Mouse (Mus musculus) hindbrain, embryonic 13.5 days (tissue): ENCODE data around the gene Timeless. TPM values are rescaled to one million over a fixed set of nuclear protein-coding genes. Genes with fewer than 3 reads are reported as not detected.
A peak's percentile ranks its signal among the peaks of the same experiment; 100 is the strongest.

Source experiments
- ATAC-seq: fragments of 200-750 bp; cut with Nextera tagmentation; 2 replicates; pipeline ENCODE4 v1.8.0; 2017; ENCODE audit warnings: moderate TSS enrichment; ENCODE audit not compliant: low FRiP score
- H3K27ac ChIP-seq: fragments of 300-500 bp; sonication (generic); 2 replicates; pipeline ENCODE4 v1.5.1; 2015; ENCODE audit warnings: inconsistent platforms, mild to moderate bottlenecking, moderate library complexity
- H3K27me3 ChIP-seq: fragments of 300-500 bp; sonication (generic); 2 replicates; pipeline ENCODE4 v1.6.1; 2015; ENCODE audit warnings: mild to moderate bottlenecking, inconsistent platforms
- H3K36me3 ChIP-seq: fragments of 300-500 bp; sonication (generic); 2 replicates; pipeline ENCODE4 v1.6.1; 2015; ENCODE audit warnings: mild to moderate bottlenecking, inconsistent platforms
- H3K4me1 ChIP-seq: fragments of 300-500 bp; sonication (generic); replicated peaks from 2 replicates; pipeline ENCODE4 v1.6.1; 2015; ENCODE audit warnings: inconsistent platforms
- H3K4me2 ChIP-seq: fragments of 300-500 bp; sonication (generic); 2 replicates; pipeline ENCODE4 v1.6.1; 2015; ENCODE audit warnings: inconsistent platforms, mild to moderate bottlenecking, moderate library complexity
- H3K4me3 ChIP-seq: fragments of 300-500 bp; sonication (generic); 2 replicates; pipeline ENCODE4 v1.5.1; 2015; ENCODE audit warnings: mild to moderate bottlenecking, inconsistent platforms
- H3K9ac ChIP-seq: fragments of 300-500 bp; sonication (generic); 2 replicates; pipeline ENCODE4 v1.6.1; 2015; ENCODE audit warnings: mild to moderate bottlenecking, inconsistent platforms
- H3K9me3 ChIP-seq: fragments of 300-500 bp; sonication (generic); 2 replicates; pipeline ENCODE4 v1.6.1; 2016; ENCODE audit warnings: inconsistent platforms
- WGBS: fragments of 180-500 bp; shearing (Covaris S2); methylation state at CpG from one replicate; pipeline ENCODE4 v1.1.7; 2015; 5-methylcytosine and 5-hydroxymethylcytosine counted together
- polyA plus RNA-seq: library from polyadenylated mRNA; unstranded; fragments of >200 nt; fragmentation: Nextera tagmentation; extraction: Ambion mirVana; gene quantifications from 2 replicates; pipeline ENCODE4 v1.2.1, GENCODE M21; 2015

Timeless gene
- polyA plus RNA-seq, 1 experiment from 2014 or later, result 24.6 TPM

DNA sequence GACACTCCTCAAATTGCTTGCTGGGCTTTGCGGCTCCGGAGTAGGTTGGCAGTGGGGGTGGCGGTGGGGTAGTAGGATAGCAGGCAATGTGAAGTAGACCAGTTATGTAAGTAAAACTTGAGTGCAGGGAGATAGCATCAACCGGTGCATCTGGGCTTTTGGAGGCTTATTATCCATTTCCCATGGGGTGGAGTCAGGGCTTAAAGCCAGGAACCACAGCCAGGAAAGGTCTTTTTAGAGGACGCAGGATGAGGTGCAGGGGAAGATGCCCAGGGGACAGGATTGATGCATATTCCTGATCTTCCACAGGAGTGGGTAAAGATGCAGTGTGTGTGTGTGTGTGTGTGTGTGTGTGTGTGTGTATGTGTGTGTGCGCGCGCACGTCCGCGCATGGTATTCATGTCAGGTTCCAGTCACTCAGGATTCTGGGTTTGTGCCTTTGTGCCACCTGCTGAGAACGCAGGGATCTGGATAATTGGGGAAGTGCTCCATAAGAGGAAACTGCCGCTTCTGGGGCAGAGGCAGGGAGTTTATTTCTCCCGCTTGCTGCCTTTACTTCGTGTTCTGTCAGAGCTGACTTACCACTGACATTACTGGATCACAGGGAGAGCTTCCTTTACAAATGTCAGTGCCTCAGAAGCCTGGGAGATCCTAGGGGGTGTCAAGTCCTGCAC, 6.1 kb downstream of the Timeless start:
- 73% methylated on average over 15 of the region's 15 CpGs for WGBS
- no peak overlapping the region for H3K4me2 ChIP-seq
- H3K4me1 ChIP-seq, result peaks cover 5% of the 10 kb centered on the region; the same call in 1 of the 2 replicates
- no peaks in the 10 kb centered on the region for H3K27me3 ChIP-seq
- ATAC-seq, result no peak
- H3K27ac ChIP-seq, result no peak overlapping the region
- H3K36me3 ChIP-seq, result peaks cover 22% of the 10 kb centered on the region
- no peak overlapping the region for H3K4me3 ChIP-seq
- H3K9ac ChIP-seq, result no peak overlapping the region
- no peaks in the 10 kb centered on the region for H3K9me3 ChIP-seq

DNA sequence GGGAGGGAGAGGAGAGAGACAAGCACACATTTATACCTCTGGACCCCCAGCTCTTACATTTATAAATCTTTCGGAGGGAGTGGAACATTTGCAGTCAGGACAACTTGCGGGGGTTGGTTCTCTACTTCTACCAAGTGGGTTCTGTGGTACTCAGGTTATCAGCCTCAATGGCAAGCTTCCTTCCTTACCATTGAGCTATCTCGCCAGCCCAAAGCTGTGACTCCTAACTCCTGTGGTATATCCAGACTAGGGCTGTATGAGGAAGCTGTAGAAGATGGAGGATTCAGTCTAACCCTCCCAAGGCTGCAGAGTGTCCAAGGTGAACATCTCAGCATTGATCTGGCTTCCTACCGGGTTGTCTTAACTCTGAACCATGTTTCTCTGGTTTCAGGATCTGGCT, 7.3 kb downstream of the Timeless start:
- 96% methylated on average over 4 of the region's 4 CpGs for WGBS
- 0 out of 2 replicates have a peak, but pooled peaks cover 3% of the 10 kb centered on the region for H3K4me1 ChIP-seq
- H3K36me3 ChIP-seq, result peaks cover 32% of the 10 kb centered on the region
- H3K4me3 ChIP-seq, result no peak overlapping the region
- H3K9ac ChIP-seq, result no peak overlapping the region
- H3K9me3 ChIP-seq, result no peaks in the 10 kb centered on the region
- H3K27me3 ChIP-seq, result no peaks in the 10 kb centered on the region
- no peak for ATAC-seq
- H3K4me2 ChIP-seq, result no peak overlapping the region
- H3K27ac ChIP-seq, result no peak overlapping the region

DNA sequence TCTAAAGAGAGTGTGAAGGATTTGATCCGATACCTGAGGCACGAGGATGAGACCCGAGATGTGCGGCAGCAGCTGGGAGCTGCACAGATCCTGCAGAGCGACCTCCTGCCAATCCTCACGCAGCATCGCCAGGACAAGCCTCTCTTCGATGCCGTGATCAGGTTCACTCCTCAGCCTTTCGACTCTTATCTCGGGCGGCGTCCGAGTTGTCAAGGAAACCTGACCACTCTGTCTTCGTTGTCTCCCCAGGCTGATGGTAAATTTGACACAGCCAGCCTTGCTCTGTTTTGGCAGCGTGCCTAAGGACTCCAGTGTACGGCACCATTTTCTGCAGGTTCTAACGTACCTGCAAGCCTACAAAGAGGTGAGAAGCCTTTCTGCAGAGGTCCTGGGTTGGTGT, 8.3 kb downstream of the Timeless start:
- Histone ChIP-seq H3K4me1 (0 out of 2 replicates have a peak, but pooled peaks cover 3% of the 10 kb centered on the region), H3K27ac (no peak overlapping the region), H3K4me3 (no peak overlapping the region), H3K4me2 (no peak overlapping the region), H3K27me3 (no peaks in the 10 kb centered on the region), H3K9me3 (no peaks in the 10 kb centered on the region), H3K9ac (no peak overlapping the region), H3K36me3 (peaks cover 41% of the 10 kb centered on the region)
- 94% methylated on average over 18 of the region's 18 CpGs for WGBS
- no peak for ATAC-seq

DNA sequence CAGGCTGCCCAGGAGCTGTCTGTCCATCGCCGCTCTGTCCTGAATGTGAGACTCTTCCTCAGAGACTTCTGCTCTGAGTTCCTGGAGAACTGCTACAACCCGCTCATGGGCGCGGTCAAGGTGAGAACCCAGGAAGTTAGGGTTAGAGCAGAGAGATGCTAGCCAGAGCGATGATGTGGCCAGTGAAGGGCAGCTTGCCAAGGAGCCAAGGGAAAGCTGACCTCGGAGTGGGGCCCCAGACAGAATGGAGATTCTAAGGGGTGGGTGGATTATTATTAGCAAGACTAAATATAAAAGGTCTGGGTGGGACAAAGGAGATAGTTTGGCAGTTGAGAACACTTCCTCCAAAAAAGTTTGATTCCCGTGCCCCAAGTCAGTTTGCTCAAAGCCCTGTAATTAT, 11.4 kb downstream of the Timeless start:
- H3K4me3 ChIP-seq, result no peak overlapping the region
- H3K27ac ChIP-seq, result no peak overlapping the region
- H3K4me2 ChIP-seq, result no peak overlapping the region
- no peaks in the 10 kb centered on the region for H3K27me3 ChIP-seq
- ATAC-seq, result no peak
- 97% methylated on average over 8 of the region's 8 CpGs for WGBS
- no peak overlapping the region for H3K9ac ChIP-seq
- H3K9me3 ChIP-seq, result no peaks in the 10 kb centered on the region
- no peaks in the 10 kb centered on the region for H3K4me1 ChIP-seq
- H3K36me3 ChIP-seq, result peaks cover 73% of the 10 kb centered on the region

DNA sequence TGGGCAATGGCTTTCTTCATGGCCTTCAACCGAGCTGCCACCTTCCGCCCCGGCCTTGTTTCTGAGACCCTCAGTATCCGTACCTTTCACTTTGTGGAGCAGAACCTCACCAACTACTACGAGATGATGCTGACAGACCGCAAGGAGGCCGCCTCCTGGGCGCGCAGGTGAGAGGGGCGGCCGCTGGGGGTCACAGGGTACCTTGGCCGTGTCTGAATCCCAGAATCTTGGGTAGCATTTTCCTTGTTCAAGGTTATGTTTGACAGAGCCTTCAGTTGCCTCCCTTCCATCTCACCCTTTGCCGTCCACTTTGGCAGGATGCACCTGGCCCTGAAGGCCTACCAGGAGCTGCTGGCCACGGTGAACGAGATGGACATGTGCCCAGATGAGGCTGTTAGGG, 12.3 kb downstream of the Timeless start:
- Histone ChIP-seq H3K4me3 (no peak overlapping the region), H3K27me3 (no peaks in the 10 kb centered on the region), H3K9ac (no peak overlapping the region), H3K27ac (no peak overlapping the region), H3K4me1 (no peaks in the 10 kb centered on the region), H3K9me3 (no peaks in the 10 kb centered on the region), H3K4me2 (no peak overlapping the region), H3K36me3 (peaks cover 79% of the 10 kb centered on the region)
- no peak for ATAC-seq
- WGBS, result 97% methylated on average over 15 of the region's 15 CpGs

DNA sequence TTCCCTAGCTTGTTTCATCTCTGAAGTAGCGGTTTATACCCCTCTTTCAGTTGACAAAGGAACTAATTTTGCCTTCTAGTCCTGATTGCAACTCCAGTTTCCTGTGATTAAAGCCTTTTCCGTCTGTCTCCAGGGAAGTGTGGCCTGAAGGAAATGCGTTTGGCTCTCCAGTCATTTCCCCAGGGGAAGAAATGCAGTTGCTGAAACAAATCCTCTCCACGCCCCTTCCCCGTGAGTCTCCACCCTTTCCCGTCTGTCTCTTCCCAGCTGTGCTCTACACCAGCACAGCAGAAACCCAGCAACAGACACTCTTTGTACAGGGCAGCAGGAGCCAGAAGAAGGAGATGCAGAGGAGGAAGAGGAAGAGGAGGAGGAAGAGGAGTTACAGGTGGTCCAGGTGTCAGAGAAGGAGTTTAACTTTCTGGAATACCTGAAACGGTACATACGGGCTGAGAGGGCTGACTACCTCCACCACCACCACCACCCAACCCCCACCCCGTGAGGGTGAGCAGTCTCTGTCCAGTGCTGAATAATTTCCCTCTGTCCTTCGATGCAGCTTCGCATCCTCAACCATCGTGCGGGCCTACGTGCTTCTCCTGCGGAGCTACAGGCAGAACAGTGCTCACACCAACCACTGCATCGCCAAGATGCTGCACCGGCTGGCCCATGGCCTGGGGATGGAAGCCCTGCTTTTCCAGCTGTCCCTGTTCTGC, 15.3 kb downstream of the Timeless start:
- H3K4me2 ChIP-seq, result peak overlapping the region; percentile 15; the same call in 1 of the 2 replicates
- H3K9ac ChIP-seq, result peak overlapping the region; percentile 43; the same call in 1 of the 2 replicates
- H3K9me3 ChIP-seq, result no peaks in the 10 kb centered on the region
- no peak overlapping the region for H3K4me3 ChIP-seq
- no peaks in the 10 kb centered on the region for H3K27me3 ChIP-seq
- ATAC-seq, result no peak
- peaks cover 90% of the 10 kb centered on the region for H3K36me3 ChIP-seq
- no peaks in the 10 kb centered on the region for H3K4me1 ChIP-seq
- WGBS, result 86% methylated on average over 17 of the region's 17 CpGs
- peak overlapping the region; percentile 63 for H3K27ac ChIP-seq

DNA sequence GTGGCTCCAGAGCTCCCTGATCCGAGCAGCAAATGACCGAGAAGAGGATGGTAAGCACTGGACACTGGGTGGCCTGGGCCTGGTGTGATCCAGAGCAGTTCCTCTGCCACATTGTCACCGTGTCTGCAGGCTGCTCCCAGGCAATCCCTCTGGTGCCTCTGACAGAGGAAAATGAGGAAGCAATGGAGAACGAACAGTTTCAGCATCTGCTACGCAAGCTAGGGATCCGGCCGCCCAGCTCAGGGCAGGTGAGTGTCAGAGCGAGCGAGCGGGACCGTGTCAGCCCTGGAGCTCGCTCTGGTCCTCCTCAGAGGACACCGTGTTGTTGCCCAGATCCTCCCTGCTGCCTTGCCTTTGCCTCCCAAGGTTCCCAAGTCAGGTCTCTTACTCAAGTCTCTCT, 18.7 kb downstream of the Timeless start:
- Histone ChIP-seq H3K4me3 (no peak overlapping the region), H3K4me2 (no peak overlapping the region), H3K27ac (no peak overlapping the region), H3K36me3 (peaks cover 75% of the 10 kb centered on the region), H3K9me3 (no peaks in the 10 kb centered on the region), H3K27me3 (no peaks in the 10 kb centered on the region), H3K4me1 (no peaks in the 10 kb centered on the region), H3K9ac (no peak overlapping the region)
- no peak for ATAC-seq
- WGBS, result 95% methylated on average over 13 of the region's 13 CpGs

DNA sequence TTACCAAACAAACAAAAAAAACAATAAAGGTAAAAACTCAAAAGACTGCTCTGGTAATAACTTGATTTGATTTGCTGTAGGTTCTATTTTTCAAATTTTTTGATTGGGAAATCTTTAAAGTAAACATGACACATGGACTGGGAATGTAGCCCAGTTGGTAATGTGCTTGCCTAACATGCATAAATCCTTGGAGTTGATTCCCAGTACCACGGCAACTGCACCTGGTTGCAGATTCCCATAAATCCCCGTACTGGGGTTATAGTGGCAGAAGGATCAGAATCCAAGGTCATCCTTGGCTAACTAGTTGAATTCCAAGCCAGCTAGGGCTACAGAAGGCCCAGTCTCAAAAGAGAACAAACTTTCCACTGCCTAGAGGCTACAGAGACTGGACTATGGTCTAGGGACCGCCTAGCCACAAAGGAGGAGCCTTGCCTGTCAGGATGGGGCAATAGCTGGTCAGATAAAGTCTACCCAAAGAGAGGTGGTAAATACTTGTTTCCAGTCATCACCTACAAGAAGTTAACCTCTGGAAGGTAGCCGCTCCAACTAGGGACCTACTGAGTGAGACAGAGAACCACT, 21.9 kb downstream of the Timeless start, which contains the start of gene Apon:
Apon (plus strand) TSS at position 420 of the 579 bp plus-strand sequence.
- H3K9ac ChIP-seq, result no peak within 1 kb of the TSS
- H3K27me3 ChIP-seq, result no peaks in the 10 kb centered on the region
- peaks cover 43% of the 10 kb centered on the region for H3K36me3 ChIP-seq
- H3K4me3 ChIP-seq, result no peak within 1 kb of the TSS
- no peaks in the 10 kb centered on the region for H3K9me3 ChIP-seq
- no peak within 1 kb of the TSS for H3K4me2 ChIP-seq
- H3K27ac ChIP-seq, result no peak within 1 kb of the TSS
- no peak for ATAC-seq
- no peaks in the 10 kb centered on the region for H3K4me1 ChIP-seq
- 87% methylated on average over 4 of the region's 4 CpGs for WGBS

DNA sequence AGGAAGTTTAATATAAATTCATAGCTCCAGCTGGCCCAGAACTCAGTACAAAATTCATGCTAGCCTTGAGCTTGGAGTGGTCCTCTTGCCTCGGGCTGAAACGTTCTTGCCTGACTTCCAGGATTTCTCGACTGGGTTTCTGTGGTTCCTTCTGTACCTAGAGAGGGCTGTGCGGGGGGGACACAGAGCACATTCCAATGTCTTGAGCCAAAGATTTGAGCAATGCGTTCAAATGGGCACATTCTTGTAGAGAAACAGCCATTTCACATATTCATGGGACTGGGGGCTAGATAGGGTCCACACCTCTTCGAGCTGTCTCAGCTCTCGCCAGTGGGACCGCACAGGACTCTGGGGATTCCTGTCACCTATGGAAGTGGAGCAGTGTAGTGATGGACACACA, 24.1 kb downstream of the Timeless start:
- Histone ChIP-seq H3K9ac (no peak overlapping the region), H3K4me1 (no peaks in the 10 kb centered on the region), H3K9me3 (no peaks in the 10 kb centered on the region), H3K4me3 (no peak overlapping the region), H3K27ac (no peak overlapping the region), H3K4me2 (no peak overlapping the region), H3K27me3 (no peaks in the 10 kb centered on the region), H3K36me3 (peaks cover 23% of the 10 kb centered on the region)
- ATAC-seq, result no peak
- WGBS, result 88% methylated on average over 8 of the region's 8 CpGs

DNA sequence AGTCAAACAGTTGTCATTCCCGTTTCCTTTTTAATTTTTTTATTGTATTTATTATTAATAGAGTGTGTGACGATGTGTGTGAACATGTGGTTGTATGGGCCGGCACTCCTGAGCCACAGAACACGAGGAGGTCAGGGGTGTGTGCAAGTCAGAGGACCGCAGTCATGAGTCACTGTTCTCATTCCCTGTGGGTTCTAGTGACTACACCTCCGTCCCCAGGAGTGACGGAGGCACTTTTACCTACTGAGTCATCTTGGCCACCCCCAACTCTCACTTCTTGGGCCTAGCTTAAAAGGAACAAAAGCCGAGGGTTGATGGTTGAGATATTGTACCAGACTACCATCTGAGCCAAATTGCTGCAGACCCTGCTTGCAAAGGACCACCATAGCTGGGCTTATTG, 24.5 kb downstream of the Timeless start:
- Histone ChIP-seq H3K4me2 (no peak overlapping the region), H3K27me3 (no peaks in the 10 kb centered on the region), H3K4me3 (no peak overlapping the region), H3K36me3 (peaks cover 19% of the 10 kb centered on the region), H3K9ac (no peak overlapping the region), H3K4me1 (no peaks in the 10 kb centered on the region), H3K9me3 (no peaks in the 10 kb centered on the region), H3K27ac (no peak overlapping the region)
- 93% methylated on average over 8 of the region's 8 CpGs for WGBS
- no peak for ATAC-seq

DNA sequence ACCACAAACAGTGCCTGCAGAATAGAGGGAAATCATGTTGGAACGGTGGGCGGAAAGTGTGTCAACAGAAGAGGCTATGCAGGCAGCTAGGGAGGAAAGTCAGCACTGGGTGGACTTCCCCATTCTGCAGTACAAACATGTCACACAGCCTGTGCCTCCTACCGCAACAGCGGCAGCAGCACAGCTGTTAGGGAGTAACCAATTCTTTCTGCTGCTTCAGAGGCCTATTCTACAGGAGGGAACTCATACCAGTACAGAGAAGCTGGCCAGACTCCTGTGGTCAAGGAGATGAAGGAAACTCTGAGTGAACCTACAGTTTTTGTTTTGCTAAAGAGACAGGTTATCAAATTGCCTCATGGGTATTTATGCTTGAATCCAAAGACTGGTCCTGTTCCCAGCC, 27.1 kb downstream of the Timeless start:
- Histone ChIP-seq H3K27ac (no peak overlapping the region), H3K4me3 (no peak overlapping the region), H3K4me1 (no peaks in the 10 kb centered on the region), H3K4me2 (no peak overlapping the region), H3K36me3 (no peaks in the 10 kb centered on the region), H3K9ac (no peak overlapping the region), H3K9me3 (no peaks in the 10 kb centered on the region), H3K27me3 (no peaks in the 10 kb centered on the region)
- WGBS, result 78% methylated on average over 4 of the region's 4 CpGs
- no peak for ATAC-seq

DNA sequence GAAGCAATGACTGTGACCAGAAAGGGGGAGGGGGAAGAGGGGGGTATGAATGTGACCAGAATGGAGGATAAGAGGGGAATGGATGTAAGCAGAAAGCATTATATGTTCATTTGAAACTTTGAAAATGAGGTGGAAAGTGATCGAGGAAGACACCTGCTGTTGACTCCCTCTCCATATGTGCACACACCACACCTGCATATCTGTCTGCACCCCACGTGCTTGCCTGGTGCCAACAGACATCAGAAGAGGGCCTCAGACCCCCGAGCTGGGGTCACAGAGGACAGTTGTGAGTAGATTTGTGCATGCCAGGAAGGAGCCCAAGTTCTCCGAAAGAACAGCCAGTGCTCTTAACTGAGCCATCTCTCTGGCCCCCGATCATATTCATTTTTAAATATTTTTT, 28.1 kb downstream of the Timeless start:
- H3K9me3 ChIP-seq, result no peaks in the 10 kb centered on the region
- no peak overlapping the region for H3K27ac ChIP-seq
- no peak overlapping the region for H3K4me2 ChIP-seq
- no peaks in the 10 kb centered on the region for H3K27me3 ChIP-seq
- WGBS, result 83% methylated on average over 5 of the region's 5 CpGs
- no peak overlapping the region for H3K4me3 ChIP-seq
- no peak overlapping the region for H3K9ac ChIP-seq
- H3K4me1 ChIP-seq, result no peaks in the 10 kb centered on the region
- ATAC-seq, result no peak
- H3K36me3 ChIP-seq, result no peaks in the 10 kb centered on the region
